Mouse (Mus musculus) cerebellum, adult 9-11 months (tissue): Measurements from ENCODE around the gene Olfr930.

Experiments used
- DNase-seq: peaks from one replicate; pipeline ENCODE4 v3.0.0; 2022

Gene Olfr930

GRCm38 (mm10) chr9:38929509-38929908 lies at the start of gene Olfr930:
Gene Olfr930, plus strand, starts transcription at chr9:38929809.
- no peak for DNase-seq

GRCm38 (mm10) chr9:38953401-38954123 lies 24.0 kb downstream of the Olfr930 start:
- no peak for DNase-seq

- no peak for DNase-seq
Measured at GRCm38 (mm10) chr9:38954124-38954416, 24.5 kb downstream of the Olfr930 start.

GRCm38 (mm10) chr9:38972013-38972412 lies 42.4 kb downstream of the Olfr930 start, which contains the start of gene Olfr933:
Gene Olfr933, plus strand, starts transcription at chr9:38972313.
- no peak for DNase-seq
